Mouse (Mus musculus): ENCODE data around the gene Pnp2. TPM values are rescaled to one million over a fixed set of nuclear protein-coding genes. Genes with fewer than 3 reads are reported as not detected.
A peak's percentile ranks its signal among the peaks of the same experiment; 100 is the strongest.
"Not testable (repeated sequence)": the region's sequence is repeated elsewhere in the genome, so short reads cannot be mapped to it uniquely, and the experiment has no call there.

The Pnp2 gene
- 2.9 TPM for polyA plus RNA-seq (2021)

- POLR2A ChIA-PET; DNase-seq (ENCODE audit: low read depth, low spot score); CTCF ChIA-PET; H3K27me3 ChIP-seq; in situ Hi-C loops (cut with MboI; ENCODE audit: low pct_unique_long_range_greater_than_20kb): not testable (repeated sequence)
- peak; percentile 44 for ATAC-seq
These were observed at the start of gene Pnp2 for GRCm38 (mm10) chr14:50955942-50956508. TSS of gene Pnp2 (plus strand) at chr14:50955992.

- TF ChIP-seq CTCF (IDR thresholded peaks at IDR 0.05) = no peak
- POLR2A ChIA-PET = no interaction called here
- no peaks in the 10 kb centered on the region for H3K27me3 ChIP-seq
- in situ Hi-C loops (cut with MboI; ENCODE audit: low pct_unique_long_range_greater_than_20kb) = no loop called here
- CTCF ChIA-PET = no interaction called here
- DNase-seq (ENCODE audit: low read depth, low spot score) (no peak), ATAC-seq (no peak)
These were observed 47.7 kb upstream of the Pnp2 start for GRCm38 (mm10) chr14:50908126-50908525.

- ChIA-PET CTCF (interaction anchor here (1.1 kb wide), 1 partner anchor 27 kb away, joined by 3 read pairs; no protein-coding TSS in a partner anchor), POLR2A (no interaction called here)
- in situ Hi-C loops (cut with MboI; ENCODE audit: low pct_unique_long_range_greater_than_20kb) = no loop called here
- no peak for ATAC-seq
- TF ChIP-seq CTCF (IDR thresholded peaks at IDR 0.05) = no peak
- DNase-seq (ENCODE audit: low read depth, low spot score) = no peak
- H3K27me3 ChIP-seq = no peaks in the 10 kb centered on the region
These were observed 44.4 kb upstream of the Pnp2 start for GRCm38 (mm10) chr14:50911356-50911755.

GRCm38 (mm10) chr14:50923437-50923836 lies 32.4 kb upstream of the Pnp2 start:
- in situ Hi-C loops (cut with MboI; ENCODE audit: low pct_unique_long_range_greater_than_20kb); H3K27me3 ChIP-seq; DNase-seq (ENCODE audit: low read depth, low spot score); ATAC-seq: not testable (repeated sequence)
- ChIA-PET POLR2A (interaction anchor here (0.6 kb wide), 1 partner anchor 46 kb away, joined by 3 read pairs; no protein-coding TSS in a partner anchor), CTCF (interaction anchor here (1.2 kb wide), 1 partner anchor 39 kb away, joined by 3 read pairs; no protein-coding TSS in a partner anchor)

GRCm38 (mm10) chr14:50924281-50925064 lies 31.3 kb upstream of the Pnp2 start, which contains the start of the genes Osgep and Apex1:
TSS of gene Osgep (minus strand) at chr14:50924893.
TSS of gene Apex1 (plus strand) at chr14:50924968.
- ATAC-seq = peak; percentile 88
- TF ChIP-seq CTCF (IDR thresholded peaks at IDR 0.05) = no peak
- peak; percentile 70 for DNase-seq (ENCODE audit: low read depth, low spot score)
- in situ Hi-C loops (cut with MboI; ENCODE audit: low pct_unique_long_range_greater_than_20kb) = no loop called here
- H3K27me3 ChIP-seq = no peaks in the 10 kb centered on the region
- CTCF ChIA-PET = interaction anchor here (1.2 kb wide), 1 partner anchor 28 kb away, joined by 3 read pairs; no protein-coding TSS in a partner anchor
- POLR2A ChIA-PET = interaction anchor here (0.6 to 0.9 kb wide), 3 partner anchors 14 to 960 kb away, joined by 4 to 5 read pairs (median 4); no protein-coding TSS in a partner anchor

GRCm38 (mm10) chr14:50925111-50925920 lies 30.5 kb upstream of the Pnp2 start:
- TF ChIP-seq CTCF (IDR thresholded peaks at IDR 0.05) = no peak
- in situ Hi-C loops (cut with MboI; ENCODE audit: low pct_unique_long_range_greater_than_20kb) = no loop called here
- DNase-seq (ENCODE audit: low read depth, low spot score) = no peak
- no peaks in the 10 kb centered on the region for H3K27me3 ChIP-seq
- ChIA-PET CTCF (no interaction called here), POLR2A (no interaction called here)
- peak; percentile 19 for ATAC-seq

- DNase-seq (ENCODE audit: low read depth, low spot score) (no peak), ATAC-seq (no peak)
- no peaks in the 10 kb centered on the region for H3K27me3 ChIP-seq
- in situ Hi-C loops (cut with MboI; ENCODE audit: low pct_unique_long_range_greater_than_20kb) = no loop called here
- ChIA-PET POLR2A (no interaction called here), CTCF (no interaction called here)
- no peak for TF ChIP-seq CTCF (IDR thresholded peaks at IDR 0.05)
These were observed 28.4 kb upstream of the Pnp2 start for GRCm38 (mm10) chr14:50927366-50927765.

GRCm38 (mm10) chr14:50929951-50930350 lies 25.8 kb upstream of the Pnp2 start:
- H3K27me3 ChIP-seq = no peaks in the 10 kb centered on the region
- ChIA-PET POLR2A (interaction anchor here (1.6 kb wide), 1 partner anchor 34 kb away, joined by 4 read pairs; no protein-coding TSS in a partner anchor), CTCF (no interaction called here)
- DNase-seq (ENCODE audit: low read depth, low spot score) (no peak), ATAC-seq (no peak)
- no peak for TF ChIP-seq CTCF (IDR thresholded peaks at IDR 0.05)
- in situ Hi-C loops (cut with MboI; ENCODE audit: low pct_unique_long_range_greater_than_20kb) = loop anchor here (5.0 kb wide), 3 partner anchors 47 to 132 kb away; no protein-coding TSS in a partner anchor

- DNase-seq (ENCODE audit: low read depth, low spot score) = no peak
- CTCF ChIA-PET = no interaction called here
- ATAC-seq = peak; percentile 32
- in situ Hi-C loops (cut with MboI; ENCODE audit: low pct_unique_long_range_greater_than_20kb) = loop anchor here (5.0 kb wide), 3 partner anchors 47 to 132 kb away; no protein-coding TSS in a partner anchor
- TF ChIP-seq CTCF (IDR thresholded peaks at IDR 0.05) = no peak
- POLR2A ChIA-PET = interaction anchor here (1.6 kb wide), 1 partner anchor 35 kb away, joined by 4 read pairs; no protein-coding TSS in a partner anchor
- H3K27me3 ChIP-seq = no peaks in the 10 kb centered on the region
These were observed 25.4 kb upstream of the Pnp2 start for GRCm38 (mm10) chr14:50930377-50930753.

GRCm38 (mm10) chr14:50930754-50931492 lies 24.9 kb upstream of the Pnp2 start, which contains the start of the genes Pip4p1 and Pnp:
TSS of gene Pip4p1 (minus strand) at chr14:50930856.
TSS of gene Pnp (plus strand) at chr14:50931082.
- in situ Hi-C loops (cut with MboI; ENCODE audit: low pct_unique_long_range_greater_than_20kb) = loop anchor here (5.0 kb wide), 3 partner anchors 46 to 131 kb away; no protein-coding TSS in a partner anchor
- DNase-seq (ENCODE audit: low read depth, low spot score) = peak; percentile 97
- ChIA-PET CTCF (no interaction called here), POLR2A (interaction anchor here (1.6 kb wide), 1 partner anchor 35 kb away, joined by 4 read pairs; no protein-coding TSS in a partner anchor)
- H3K27me3 ChIP-seq = no peaks in the 10 kb centered on the region
- peak; percentile 98 for ATAC-seq
- TF ChIP-seq CTCF (IDR thresholded peaks at IDR 0.05) = no peak
